ENCODE assay signal across 8 mouse cellular contexts in genomic region chr2:33316516-33316915, GRCm38 (mm10). TPM values are rescaled to one million over a fixed set of nuclear protein-coding genes. Genes with fewer than 3 reads are reported as not detected.
DNase-seq lines count a peak whose midpoint lies in the region; ATAC-seq and TF ChIP-seq lines count a peak whose summit lies in the region.

No protein-coding gene starts in this region.

- no peaks in the 10 kb centered on the region for H3K27me3 ChIP-seq in embryonic facial prominence, embryonic 12.5 days
- H3K27me3 ChIP-seq in heart, adult 2 months (ENCODE audit: control insufficient read depth, insufficient read depth, low read length) = no peaks in the 10 kb centered on the region
- no peaks in the 10 kb centered on the region for H3K27me3 ChIP-seq in limb, embryonic 13.5 days
- no peaks in the 10 kb centered on the region for H3K27me3 ChIP-seq in midbrain, postnatal 0 days (ENCODE audit: insufficient read depth, low read length)

- peaks cover 26% of the 10 kb centered on the region for H3K4me1 ChIP-seq in embryonic facial prominence, embryonic 12.5 days
- H3K4me1 ChIP-seq in heart, adult 2 months (ENCODE audit: control insufficient read depth, insufficient read depth, low read length) = peaks cover 8% of the 10 kb centered on the region
- H3K4me1 ChIP-seq in limb, embryonic 13.5 days = peaks cover 34% of the 10 kb centered on the region
- peaks cover 2% of the 10 kb centered on the region; the same call in 1 of the 2 replicates for H3K4me1 ChIP-seq in midbrain, postnatal 0 days (ENCODE audit: insufficient read depth, low read length)

- no peaks in the 10 kb centered on the region for H3K9me3 ChIP-seq in embryonic facial prominence, embryonic 12.5 days
- no peaks in the 10 kb centered on the region for H3K9me3 ChIP-seq in limb, embryonic 13.5 days
- H3K9me3 ChIP-seq in midbrain, postnatal 0 days (ENCODE audit: low read length) = no peaks in the 10 kb centered on the region

- TF ChIP-seq EP300 in heart, adult 2 months (IDR thresholded peaks at IDR 0.05; ENCODE audit: insufficient read depth, low read depth, low read length) = peak; percentile 86

- DNase-seq in CD4-positive, CD25-positive, alpha-beta regulatory T cell, adult 2 months (ENCODE audit: low read depth, low spot score) = peak; percentile 14
- peak; percentile 90 to 92 for DNase-seq in heart, adult 2 months
- DNase-seq in kidney, adult 18-20 months = peak; percentile 67
- peak; percentile 90 for DNase-seq in midbrain, postnatal 0 days (ENCODE audit: low spot score)
- peak; percentile 52 to 76 for DNase-seq in spleen, postnatal 4 days (ENCODE audit: low spot score in 2 of 2)

- WGBS in embryonic facial prominence, embryonic 12.5 days = 39% methylated on average over 7 of the region's 7 CpGs
- 17% methylated on average over 7 of the region's 7 CpGs for WGBS in heart, adult 2 months
- 41% methylated on average over 7 of the region's 7 CpGs for WGBS in limb, embryonic 13.5 days
- 13% methylated on average over 7 of the region's 7 CpGs for WGBS in midbrain, postnatal 0 days

- H3K4me3 ChIP-seq in embryonic facial prominence, embryonic 12.5 days = no peak overlapping the region
- H3K4me3 ChIP-seq in heart, adult 2 months = no peak overlapping the region
- no peak overlapping the region for H3K4me3 ChIP-seq in limb, embryonic 13.5 days
- H3K4me3 ChIP-seq in midbrain, postnatal 0 days (ENCODE audit: low read depth, low read length) = no peak overlapping the region

- H3K36me3 ChIP-seq in embryonic facial prominence, embryonic 12.5 days = no peaks in the 10 kb centered on the region
- H3K36me3 ChIP-seq in heart, adult 2 months (ENCODE audit: control insufficient read depth, insufficient read depth, low read length) = no peaks in the 10 kb centered on the region
- no peaks in the 10 kb centered on the region for H3K36me3 ChIP-seq in limb, embryonic 13.5 days
- peaks cover 15% of the 10 kb centered on the region for H3K36me3 ChIP-seq in midbrain, postnatal 0 days (ENCODE audit: insufficient read depth, low read length)

- ATAC-seq in CD4-positive, CD25-positive, alpha-beta regulatory T cell, adult 4 months = no peak
- peak; percentile 76 for ATAC-seq in embryonic facial prominence, embryonic 12.5 days (ENCODE audit: insufficient number of reproducible peaks, insufficient read depth, low FRiP score, low TSS enrichment)
- peak; percentile 80 for ATAC-seq in limb, embryonic 13.5 days (ENCODE audit: low FRiP score, low read depth)
- peak; percentile 91 for ATAC-seq in midbrain, postnatal 0 days (ENCODE audit: low FRiP score)

- no peak overlapping the region for H3K27ac ChIP-seq in embryonic facial prominence, embryonic 12.5 days
- H3K27ac ChIP-seq in heart, adult 2 months = peak overlapping the region; percentile 70
- no peak overlapping the region for H3K27ac ChIP-seq in limb, embryonic 13.5 days
- no peak overlapping the region for H3K27ac ChIP-seq in midbrain, postnatal 0 days (ENCODE audit: low read depth, low read length)

- no peak overlapping the region for H3K4me2 ChIP-seq in embryonic facial prominence, embryonic 12.5 days (replicated peaks)
- H3K4me2 ChIP-seq in limb, embryonic 13.5 days (replicated peaks) = no peak overlapping the region
- no peak overlapping the region for H3K4me2 ChIP-seq in midbrain, postnatal 0 days (ENCODE audit: low read depth, low read length, poor library complexity, severe bottlenecking)

- no peak overlapping the region; the same call in 1 of the 2 replicates for H3K9ac ChIP-seq in embryonic facial prominence, embryonic 12.5 days
- H3K9ac ChIP-seq in heart, adult 2 months (ENCODE audit: low read depth, low read length) = no peak overlapping the region
- 0 out of 2 replicates have a peak overlapping the region, but pooled peaks have one; percentile 19 for H3K9ac ChIP-seq in limb, embryonic 13.5 days
- H3K9ac ChIP-seq in midbrain, postnatal 0 days (replicated peaks; ENCODE audit: low read length, poor library complexity, severe bottlenecking) = no peak overlapping the region

- peak; percentile 97 for TF ChIP-seq CTCF in heart, adult 2 months (IDR thresholded peaks at IDR 0.05)
- peak; percentile 83 for TF ChIP-seq CTCF in midbrain, postnatal 0 days (IDR thresholded peaks at IDR 0.05)

- TF ChIP-seq POLR2A in heart, adult 2 months (IDR thresholded peaks at IDR 0.05; ENCODE audit: insufficient read depth, low read depth, low read length) = no peak

- H3K79me2 ChIP-seq in heart, adult 2 months (replicated peaks; ENCODE audit: control insufficient read depth, insufficient read depth, low read length) = no peaks in the 10 kb centered on the region

- intact Hi-C loops in heart, adult 2 months (cut with DNase I) = loop anchor here (2.0 to 5.0 kb wide), 2 partner anchors 49 to 100 kb away; partner anchors contain the start of gene Angptl2

RNA-seq across cellular contexts. Expression of gene Ralgps1, which starts 54.8 kb away (rescaled TPM):
- 10 to 100 TPM in 1 of 2 experiments, 1 to 10 TPM in 1; 7.2 to 14.4 TPM for polyA plus RNA-seq in CD4-positive, CD25-positive, alpha-beta regulatory T cell, adult 4 months (2017; shearing (Covaris generic))
- 4.8 and 6.8 TPM in 2 replicates for polyA plus RNA-seq in embryonic facial prominence, embryonic 12.5 days (2016; fragmentation: Nextera tagmentation; extraction: Ambion mirVana)
- 1 to 10 TPM; 4.9 to 5.3 TPM for total RNA-seq in heart, adult 2 months (2021)
- 3.8 and 5.2 TPM in 2 replicates for polyA plus RNA-seq in heart, adult 2 months (2012; rRNA removed)
- polyA plus RNA-seq in limb, embryonic 13.5 days (2015; fragmentation: Nextera tagmentation; extraction: Ambion mirVana) = 4.3 and 5.1 TPM in 2 replicates
- total RNA-seq in midbrain, postnatal 0 days (2014; rRNA removed) = 74.6 and 88.7 TPM in 2 replicates
- 26.2 and 26.4 TPM in 2 replicates for polyA plus RNA-seq in midbrain, postnatal 0 days (2015; fragmentation: Nextera tagmentation; extraction: Ambion mirVana)

Comparison
In these comparisons a context has a peak if more than half of its experiments do, and no peak if none do; other contexts are left out.
1. DNase-seq: peak in every context shown above with its lines; median percentile 91 in heart, adult 2 months; 90 in midbrain, postnatal 0 days; 67 in kidney, adult 18-20 months; 64 in spleen, postnatal 4 days; 14 in CD4-positive, CD25-positive, alpha-beta regulatory T cell, adult 2 months.